Mouse (Mus musculus): Measurements from ENCODE around the gene Ehmt2.

The Ehmt2 gene

GRCm38 (mm10) chr17:34917188-34917587 is 18.9 kb downstream of the Ehmt2 start:
- in situ Hi-C loops (cut with MboI, MseI): no loop called here

GRCm38 (mm10) chr17:34922939-34923338 is 24.7 kb downstream of the Ehmt2 start:
- in situ Hi-C loops (cut with MboI, MseI): no loop called here

- in situ Hi-C loops (cut with MboI, MseI): no loop called here
Observed at GRCm38 (mm10) chr17:34924258-34924657, 26.0 kb downstream of the Ehmt2 start.

GRCm38 (mm10) chr17:34927306-34928019 is 29.2 kb downstream of the Ehmt2 start:
- in situ Hi-C loops (cut with MboI, MseI): no loop called here

- in situ Hi-C loops (cut with MboI, MseI): no loop called here
Observed at GRCm38 (mm10) chr17:34928841-34929240, 30.6 kb downstream of the Ehmt2 start.

GRCm38 (mm10) chr17:34931061-34931734 is 32.9 kb downstream of the Ehmt2 start, which contains the start of gene Neu1:
Gene Neu1, plus strand, starts transcription at chr17:34931253.
- in situ Hi-C loops (cut with MboI, MseI): loop anchor here in 1 of 2 experiments (10.0 kb wide), 1 partner anchor 1924 kb away; no protein-coding TSS in a partner anchor

- in situ Hi-C loops (cut with MboI, MseI): loop anchor here in 1 of 2 experiments (10.0 kb wide), 1 partner anchor 1923 kb away; no protein-coding TSS in a partner anchor
Observed at GRCm38 (mm10) chr17:34931735-34932098, 33.4 kb downstream of the Ehmt2 start.

GRCm38 (mm10) chr17:34932287-34932686 is 34.0 kb downstream of the Ehmt2 start:
- in situ Hi-C loops (cut with MboI, MseI): loop anchor here in 1 of 2 experiments (10.0 kb wide), 1 partner anchor 1923 kb away; no protein-coding TSS in a partner anchor

GRCm38 (mm10) chr17:34934031-34934430 is 35.8 kb downstream of the Ehmt2 start:
- in situ Hi-C loops (cut with MboI, MseI): loop anchor here in 1 of 2 experiments (10.0 kb wide), 1 partner anchor 1921 kb away; no protein-coding TSS in a partner anchor

GRCm38 (mm10) chr17:34934830-34935229 is 36.6 kb downstream of the Ehmt2 start:
- in situ Hi-C loops (cut with MboI, MseI): loop anchor here in 1 of 2 experiments (10.0 kb wide), 1 partner anchor 1920 kb away; no protein-coding TSS in a partner anchor

- in situ Hi-C loops (cut with MboI, MseI): loop anchor here in 1 of 2 experiments (10.0 kb wide), 1 partner anchor 1917 kb away; no protein-coding TSS in a partner anchor
Observed at GRCm38 (mm10) chr17:34937960-34938505, 39.8 kb downstream of the Ehmt2 start.

GRCm38 (mm10) chr17:34941344-34942041 is 43.2 kb downstream of the Ehmt2 start:
- in situ Hi-C loops (cut with MboI, MseI): no loop called here

- in situ Hi-C loops (cut with MboI, MseI): no loop called here
Observed at GRCm38 (mm10) chr17:34943128-34943815, 45.0 kb downstream of the Ehmt2 start.

GRCm38 (mm10) chr17:34944362-34944761 is 46.1 kb downstream of the Ehmt2 start:
- in situ Hi-C loops (cut with MboI, MseI): no loop called here

GRCm38 (mm10) chr17:34946486-34947140 is 48.3 kb downstream of the Ehmt2 start:
- in situ Hi-C loops (cut with MboI, MseI): loop anchor here in 1 of 2 experiments (5.0 kb wide), 1 partner anchor 36 kb away; the partner anchor contains the start of gene Lsm2

- in situ Hi-C loops (cut with MboI, MseI): loop anchor here in 1 of 2 experiments (5.0 kb wide), 1 partner anchor 35 kb away; the partner anchor contains the start of gene Lsm2
Observed at GRCm38 (mm10) chr17:34947606-34948005, 49.3 kb downstream of the Ehmt2 start.

- in situ Hi-C loops (cut with MboI, MseI): loop anchor here in 1 of 2 experiments (5.0 kb wide), 1 partner anchor 33 kb away; the partner anchor contains the start of gene Lsm2
Observed at GRCm38 (mm10) chr17:34948721-34949552, 50.7 kb downstream of the Ehmt2 start.

- in situ Hi-C loops (cut with MboI, MseI): loop anchor here in 1 of 2 experiments (5.0 kb wide), 1 partner anchor 33 kb away; the partner anchor contains the start of gene Lsm2
Observed at GRCm38 (mm10) chr17:34949553-34949969, 51.3 kb downstream of the Ehmt2 start.

Data from T-helper 17 cell (primary cell).